Mouse (Mus musculus): ENCODE results near the gene Flvcr1.

GRCm38 (mm10) chr1:191002201-191002600, 23.8 kb downstream of the Flvcr1 start:
- no peak for TF ChIP-seq MAFK (IDR thresholded peaks at IDR 0.05; ENCODE audit: insufficient read depth, low read depth, low read length)
- TF ChIP-seq ZC3H11A (IDR thresholded peaks at IDR 0.05; ENCODE audit: borderline replicate concordance, low read depth, low read length): no peak
- TF ChIP-seq ZNF384 (IDR thresholded peaks at IDR 0.05; ENCODE audit: low read depth, low read length): no peak
- no peak for TF ChIP-seq CHD2 (IDR thresholded peaks at IDR 0.05; ENCODE audit: low read depth, low read length)
- TF ChIP-seq HCFC1 (IDR thresholded peaks at IDR 0.05; ENCODE audit: borderline replicate concordance, insufficient read depth, low read length): no peak

Data from ES-E14 (cell line).